In the genomic region with DNA sequence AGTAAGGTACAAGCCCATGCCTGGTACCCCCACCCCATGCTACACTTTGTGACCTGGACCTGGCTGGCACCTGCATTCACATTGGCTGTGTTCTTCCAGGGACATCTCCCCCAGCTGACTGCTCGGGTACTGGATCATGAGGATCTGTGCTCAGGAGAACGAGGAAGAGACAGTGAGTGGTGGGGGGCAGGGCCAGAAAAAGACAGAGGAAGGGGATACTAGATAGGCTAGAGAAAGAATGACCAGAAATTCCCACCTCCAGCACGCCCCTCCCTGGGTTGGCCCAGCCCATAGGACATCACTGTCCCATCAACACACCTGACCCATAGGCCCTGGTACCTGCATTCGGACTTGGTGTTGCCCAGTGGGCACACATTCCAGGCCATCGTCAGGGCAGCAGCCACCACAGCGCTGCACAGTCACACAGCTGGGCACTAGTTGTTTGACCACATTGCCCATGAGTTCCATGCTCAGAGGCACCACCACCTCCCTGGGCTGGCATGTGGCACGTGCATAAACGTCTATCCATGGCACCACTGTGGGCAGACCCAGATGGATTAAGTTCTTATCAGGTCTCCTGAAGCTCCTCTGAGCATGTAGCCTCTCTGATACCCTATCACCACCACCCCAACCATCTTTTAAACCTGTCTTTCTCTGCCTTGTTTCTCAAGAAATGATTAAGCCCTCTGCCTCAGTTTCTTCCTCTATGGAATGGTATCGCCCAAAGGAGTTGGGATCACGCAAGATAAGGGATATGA, we compare ENCODE assay signal across 8 mouse cellular contexts. TPM values are rescaled to one million over a fixed set of nuclear protein-coding genes. Genes with fewer than 3 reads are reported as not detected.
DNase-seq lines count a peak whose midpoint lies in the region; ATAC-seq lines count a peak whose summit lies in the region.

No protein-coding gene starts in this region.

- no peak overlapping the region for H3K27ac ChIP-seq in kidney, embryonic 16.5 days (ENCODE audit: low read length)
- H3K27ac ChIP-seq in embryonic facial prominence, embryonic 13.5 days: no peak overlapping the region
- no peak overlapping the region; the same call in 1 of the 2 replicates for H3K27ac ChIP-seq in hindbrain, embryonic 16.5 days (ENCODE audit: low read depth, low read length)
- no peak overlapping the region for H3K27ac ChIP-seq in midbrain, embryonic 15.5 days

- H3K27me3 ChIP-seq in kidney, embryonic 16.5 days (ENCODE audit: insufficient read depth, low read length): no peaks in the 10 kb centered on the region
- no peaks in the 10 kb centered on the region for H3K27me3 ChIP-seq in embryonic facial prominence, embryonic 13.5 days
- no peaks in the 10 kb centered on the region for H3K27me3 ChIP-seq in hindbrain, embryonic 16.5 days (replicated peaks; ENCODE audit: control insufficient read depth, insufficient read depth, low read length)
- H3K27me3 ChIP-seq in midbrain, embryonic 15.5 days (replicated peaks): no peaks in the 10 kb centered on the region

- H3K4me2 ChIP-seq in kidney, embryonic 16.5 days (replicated peaks; ENCODE audit: low read depth, low read length): peak overlapping the region; percentile 77
- peak overlapping the region; percentile 84 for H3K4me2 ChIP-seq in embryonic facial prominence, embryonic 13.5 days
- peak overlapping the region; percentile 95 for H3K4me2 ChIP-seq in hindbrain, embryonic 16.5 days (ENCODE audit: low read length)
- peak overlapping the region; percentile 88 for H3K4me2 ChIP-seq in midbrain, embryonic 15.5 days

- H3K9ac ChIP-seq in kidney, embryonic 16.5 days (replicated peaks; ENCODE audit: low read length): peak overlapping the region; percentile 93
- peak overlapping the region; percentile 95 for H3K9ac ChIP-seq in embryonic facial prominence, embryonic 13.5 days
- no peak overlapping the region; the same call in 1 of the 2 replicates for H3K9ac ChIP-seq in hindbrain, embryonic 16.5 days (ENCODE audit: low read depth, low read length)
- 0 out of 2 replicates have a peak overlapping the region, but pooled peaks have one; percentile 79 for H3K9ac ChIP-seq in midbrain, embryonic 15.5 days

- H3K36me3 ChIP-seq in kidney, embryonic 16.5 days (ENCODE audit: insufficient read depth, low read length): peaks cover 26% of the 10 kb centered on the region
- peaks cover 36% of the 10 kb centered on the region for H3K36me3 ChIP-seq in embryonic facial prominence, embryonic 13.5 days
- H3K36me3 ChIP-seq in hindbrain, embryonic 16.5 days (ENCODE audit: control insufficient read depth, insufficient read depth, low read length): peaks cover 12% of the 10 kb centered on the region
- no peaks in the 10 kb centered on the region for H3K36me3 ChIP-seq in midbrain, embryonic 15.5 days (replicated peaks)

- ATAC-seq in kidney, embryonic 16.5 days (ENCODE audit: low FRiP score, low TSS enrichment): no peak
- no peak for ATAC-seq in embryonic facial prominence, embryonic 13.5 days (ENCODE audit: insufficient number of reproducible peaks, insufficient read depth, low FRiP score, low TSS enrichment, low read depth)
- ATAC-seq in hindbrain, embryonic 16.5 days: no peak
- no peak; the same call in 1 of the 2 replicates for ATAC-seq in midbrain, embryonic 15.5 days (replicated peaks)

- DNase-seq in kidney, adult 8-10 months: no peak
- DNase-seq in ovary, postnatal 14 days (ENCODE audit: low spot score): no peak
- DNase-seq in retina, postnatal 1 day: no peak
- no peak for DNase-seq in gastrocnemius, postnatal 4 days (ENCODE audit: low spot score in 2 of 2)

- H3K9me3 ChIP-seq in kidney, embryonic 16.5 days (ENCODE audit: low read length): no peaks in the 10 kb centered on the region
- no peaks in the 10 kb centered on the region for H3K9me3 ChIP-seq in embryonic facial prominence, embryonic 13.5 days
- H3K9me3 ChIP-seq in hindbrain, embryonic 16.5 days (ENCODE audit: control insufficient read depth, low read length): no peaks in the 10 kb centered on the region
- no peaks in the 10 kb centered on the region for H3K9me3 ChIP-seq in midbrain, embryonic 15.5 days

- peak overlapping the region; percentile 81 for H3K4me3 ChIP-seq in kidney, embryonic 16.5 days (ENCODE audit: low read length)
- peak overlapping the region; percentile 89 for H3K4me3 ChIP-seq in embryonic facial prominence, embryonic 13.5 days
- H3K4me3 ChIP-seq in hindbrain, embryonic 16.5 days (ENCODE audit: low read length): peak overlapping the region; percentile 84
- H3K4me3 ChIP-seq in midbrain, embryonic 15.5 days: peak overlapping the region; percentile 68

- WGBS in kidney, embryonic 16.5 days: 84% methylated on average over 10 of the region's 10 CpGs
- WGBS in embryonic facial prominence, embryonic 13.5 days: 81% methylated on average over 10 of the region's 10 CpGs
- WGBS in hindbrain, embryonic 16.5 days: 74% methylated on average over 10 of the region's 10 CpGs
- WGBS in midbrain, embryonic 15.5 days: 81% methylated on average over 10 of the region's 10 CpGs

- H3K4me1 ChIP-seq in kidney, embryonic 16.5 days (ENCODE audit: insufficient read depth, low read length): peaks cover 25% of the 10 kb centered on the region
- peaks cover 22% of the 10 kb centered on the region for H3K4me1 ChIP-seq in embryonic facial prominence, embryonic 13.5 days
- peaks cover 18% of the 10 kb centered on the region for H3K4me1 ChIP-seq in hindbrain, embryonic 16.5 days (ENCODE audit: control insufficient read depth, insufficient read depth, low read depth, low read length)
- peaks cover 21% of the 10 kb centered on the region for H3K4me1 ChIP-seq in midbrain, embryonic 15.5 days

RNA-seq across cellular contexts. Expression of a gene that starts 1.3 kb away (rescaled TPM):
- 25.1 and 37.3 TPM in 2 replicates for polyA plus RNA-seq in kidney, embryonic 16.5 days (2015; fragmentation: Nextera tagmentation; extraction: Ambion mirVana)
- 53.4 and 58.6 TPM in 2 replicates for polyA plus RNA-seq in embryonic facial prominence, embryonic 13.5 days (2015; fragmentation: Nextera tagmentation; extraction: Ambion mirVana)
- polyA plus RNA-seq in hindbrain, embryonic 16.5 days (2015; fragmentation: Nextera tagmentation; extraction: Ambion mirVana): 49.6 and 71.2 TPM in 2 replicates
- polyA plus RNA-seq in midbrain, embryonic 15.5 days (2015; fragmentation: Nextera tagmentation; extraction: Ambion mirVana): 46.7 and 47.9 TPM in 2 replicates
- 10 to 100 TPM; 68.0 to 73.0 TPM for total RNA-seq in gastrocnemius, postnatal 4 days (2021)

RNA-seq across cellular contexts. Expression of a gene that starts 5.8 kb away (rescaled TPM):
- 139 and 150 TPM in 2 replicates for polyA plus RNA-seq in kidney, embryonic 16.5 days (2015; fragmentation: Nextera tagmentation; extraction: Ambion mirVana)
- 84.4 and 95.1 TPM in 2 replicates for polyA plus RNA-seq in embryonic facial prominence, embryonic 13.5 days (2015; fragmentation: Nextera tagmentation; extraction: Ambion mirVana)
- 159 and 192 TPM in 2 replicates for polyA plus RNA-seq in hindbrain, embryonic 16.5 days (2015; fragmentation: Nextera tagmentation; extraction: Ambion mirVana)
- polyA plus RNA-seq in midbrain, embryonic 15.5 days (2015; fragmentation: Nextera tagmentation; extraction: Ambion mirVana): 120 and 126 TPM in 2 replicates
- 10 to 100 TPM; 25.3 to 28.6 TPM for total RNA-seq in gastrocnemius, postnatal 4 days (2021)

RNA-seq across cellular contexts. Expression of a gene that starts 6.2 kb away (rescaled TPM):
- polyA plus RNA-seq in kidney, embryonic 16.5 days (2015; fragmentation: Nextera tagmentation; extraction: Ambion mirVana): 26.8 and 27.3 TPM in 2 replicates
- polyA plus RNA-seq in embryonic facial prominence, embryonic 13.5 days (2015; fragmentation: Nextera tagmentation; extraction: Ambion mirVana): 23.0 and 23.8 TPM in 2 replicates
- 22.7 and 24.8 TPM in 2 replicates for polyA plus RNA-seq in hindbrain, embryonic 16.5 days (2015; fragmentation: Nextera tagmentation; extraction: Ambion mirVana)
- polyA plus RNA-seq in midbrain, embryonic 15.5 days (2015; fragmentation: Nextera tagmentation; extraction: Ambion mirVana): 24.1 and 25.6 TPM in 2 replicates
- total RNA-seq in gastrocnemius, postnatal 4 days (2021): 10 to 100 TPM; 32.3 to 34.2 TPM

RNA-seq across cellular contexts. Expression of a gene that starts 9.8 kb away (rescaled TPM):
- polyA plus RNA-seq in kidney, embryonic 16.5 days (2015; fragmentation: Nextera tagmentation; extraction: Ambion mirVana): 30.9 and 35.0 TPM in 2 replicates
- 19.7 and 22.4 TPM in 2 replicates for polyA plus RNA-seq in embryonic facial prominence, embryonic 13.5 days (2015; fragmentation: Nextera tagmentation; extraction: Ambion mirVana)
- polyA plus RNA-seq in hindbrain, embryonic 16.5 days (2015; fragmentation: Nextera tagmentation; extraction: Ambion mirVana): 20.6 and 21.8 TPM in 2 replicates
- 21.0 and 22.5 TPM in 2 replicates for polyA plus RNA-seq in midbrain, embryonic 15.5 days (2015; fragmentation: Nextera tagmentation; extraction: Ambion mirVana)
- 10 to 100 TPM; 17.1 to 23.6 TPM for total RNA-seq in gastrocnemius, postnatal 4 days (2021)

RNA-seq across cellular contexts. Expression of a gene that starts 9.8 kb away (rescaled TPM):
- polyA plus RNA-seq in kidney, embryonic 16.5 days (2015; fragmentation: Nextera tagmentation; extraction: Ambion mirVana): 12.6 and 13.1 TPM in 2 replicates
- 11.9 and 12.4 TPM in 2 replicates for polyA plus RNA-seq in embryonic facial prominence, embryonic 13.5 days (2015; fragmentation: Nextera tagmentation; extraction: Ambion mirVana)
- 22.7 and 25.3 TPM in 2 replicates for polyA plus RNA-seq in hindbrain, embryonic 16.5 days (2015; fragmentation: Nextera tagmentation; extraction: Ambion mirVana)
- 18.5 and 19.8 TPM in 2 replicates for polyA plus RNA-seq in midbrain, embryonic 15.5 days (2015; fragmentation: Nextera tagmentation; extraction: Ambion mirVana)
- 10 to 100 TPM; 18.4 to 19.5 TPM for total RNA-seq in gastrocnemius, postnatal 4 days (2021)
